Mouse (Mus musculus) CD4-positive helper T cell, adult 2 months (primary cell): ENCODE measurements around the gene Cybb.
"Not testable (repeated sequence)": the region's sequence is repeated elsewhere in the genome, so short reads cannot be mapped to it uniquely, and the experiment has no call there.

ENCODE experiments used
- DNase-seq: peaks from one replicate; pipeline ENCODE4 v3.0.0-alpha.2; 2012; ENCODE audit warnings: low read depth, missing footprints, low spot score

Cybb gene

DNA sequence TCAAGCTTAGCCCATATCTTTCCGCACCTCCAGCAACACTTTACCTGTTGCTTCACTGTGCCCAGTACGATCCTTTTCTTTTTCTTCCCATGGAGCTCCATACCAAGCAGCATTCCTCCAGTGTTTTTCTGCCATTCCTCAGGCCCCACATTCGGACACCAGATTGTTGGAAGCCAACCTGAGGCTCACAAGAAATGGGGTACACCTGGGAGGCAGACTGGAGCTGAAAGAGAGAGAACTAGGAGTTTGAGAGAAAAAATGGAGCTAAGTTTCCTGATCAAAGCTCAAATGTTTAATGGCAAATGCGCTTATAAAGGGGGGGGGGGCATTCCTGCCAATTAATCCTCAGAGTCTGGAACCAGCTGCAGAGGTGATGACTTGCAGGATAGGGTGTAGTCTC lies at the start of gene Cybb:
TSS of gene Cybb (minus strand) at position 101 of the 400 bp plus-strand sequence.
- no peak for DNase-seq

DNA sequence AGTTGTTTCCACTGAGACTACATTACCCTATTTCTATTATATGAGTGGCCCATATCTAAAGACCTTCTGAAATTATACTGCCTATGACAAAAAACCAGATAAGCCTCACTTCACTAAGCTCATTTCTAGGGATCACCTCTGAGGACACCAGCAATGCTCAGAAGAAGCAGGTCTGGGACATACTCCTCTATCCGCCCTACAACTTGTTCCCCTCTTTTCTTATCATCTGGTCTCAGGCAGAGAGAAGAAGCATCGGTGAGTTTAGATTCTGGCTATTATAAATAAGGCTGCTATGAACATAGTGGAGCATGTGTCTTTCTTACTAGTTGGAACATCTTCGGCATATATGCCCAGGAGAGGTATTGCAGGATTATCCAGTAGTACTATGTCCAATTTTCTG lies 49.3 kb upstream of the Cybb start:
- no peak for DNase-seq

DNA sequence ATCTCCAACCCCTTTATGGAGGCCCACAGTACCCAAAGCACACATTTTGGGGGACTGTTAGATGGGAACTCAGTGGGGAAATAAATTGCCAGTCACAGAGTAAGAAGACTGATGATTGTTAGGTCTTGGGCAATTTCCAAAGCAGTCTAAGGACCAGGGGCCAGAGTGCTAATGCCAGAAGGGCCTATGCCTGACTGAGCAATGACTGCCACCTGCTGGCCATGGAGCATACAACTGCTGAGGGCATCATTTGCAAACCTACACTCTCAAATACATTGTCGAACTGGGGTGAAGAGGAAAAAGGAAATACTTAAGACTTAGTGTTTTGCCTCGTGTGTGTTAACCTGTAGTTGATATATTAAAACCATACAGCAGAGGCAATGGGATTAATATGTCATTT lies 32.4 kb upstream of the Cybb start:
- peak; percentile 28 for DNase-seq

DNA sequence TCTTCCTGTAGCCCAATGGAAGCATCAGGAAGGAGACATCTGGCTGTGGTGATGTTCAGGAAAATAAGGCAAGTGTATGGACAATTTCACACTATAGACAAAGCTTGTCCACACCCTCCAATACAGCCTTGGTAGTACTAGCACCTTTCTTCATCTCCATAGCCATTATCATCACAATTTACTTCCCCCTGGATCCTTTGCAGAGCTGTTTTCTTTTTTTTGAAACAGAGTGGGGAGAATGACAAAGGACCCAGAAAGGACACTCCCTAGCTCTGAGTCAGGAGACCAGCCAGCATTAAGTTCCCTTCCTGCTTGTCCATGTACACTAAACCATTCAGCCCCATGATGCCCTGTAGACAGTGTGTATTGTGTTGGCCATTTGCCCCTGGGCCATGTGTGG lies 30.0 kb upstream of the Cybb start:
- DNase-seq, result not testable (repeated sequence)

DNA sequence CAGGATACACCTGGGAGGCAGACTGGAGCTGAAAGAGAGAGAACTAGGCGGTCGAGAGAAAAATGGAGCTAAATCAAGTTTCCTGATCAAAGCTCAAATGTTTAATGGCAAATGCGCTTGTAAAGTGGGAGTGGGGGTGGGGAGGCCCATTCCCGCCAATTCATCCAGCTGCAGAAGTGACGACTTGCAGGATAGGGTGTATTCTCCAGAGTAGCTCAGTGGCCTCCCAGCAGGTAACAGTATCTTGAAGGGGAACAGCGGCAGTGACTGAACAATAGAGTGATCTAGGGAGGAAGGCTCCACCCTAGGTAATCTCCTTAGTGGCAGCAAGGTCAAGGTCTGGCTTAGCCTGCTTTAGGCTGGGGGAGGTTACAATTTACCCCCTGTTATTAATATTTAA lies 12.5 kb downstream of the Cybb start:
- not testable (repeated sequence) for DNase-seq

DNA sequence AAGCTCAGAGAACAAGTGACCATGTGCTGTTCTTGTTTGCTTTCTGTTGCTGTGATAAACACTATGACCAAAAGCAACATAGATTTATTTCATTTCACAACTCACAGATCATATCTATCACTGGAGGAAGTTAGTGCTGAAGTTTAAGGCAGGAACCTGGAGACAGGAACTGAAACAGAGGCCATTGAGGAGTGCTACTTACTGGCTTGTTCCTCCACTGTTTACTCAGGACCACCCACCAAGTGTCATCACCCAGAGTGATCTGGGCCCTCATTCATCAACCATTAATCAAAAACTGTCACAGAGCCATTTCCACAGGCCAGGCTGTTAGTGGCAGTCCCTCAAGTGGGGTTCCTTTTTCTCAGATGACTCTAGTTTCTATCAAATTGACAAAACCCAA lies 13.1 kb downstream of the Cybb start:
- DNase-seq, result no peak

DNA sequence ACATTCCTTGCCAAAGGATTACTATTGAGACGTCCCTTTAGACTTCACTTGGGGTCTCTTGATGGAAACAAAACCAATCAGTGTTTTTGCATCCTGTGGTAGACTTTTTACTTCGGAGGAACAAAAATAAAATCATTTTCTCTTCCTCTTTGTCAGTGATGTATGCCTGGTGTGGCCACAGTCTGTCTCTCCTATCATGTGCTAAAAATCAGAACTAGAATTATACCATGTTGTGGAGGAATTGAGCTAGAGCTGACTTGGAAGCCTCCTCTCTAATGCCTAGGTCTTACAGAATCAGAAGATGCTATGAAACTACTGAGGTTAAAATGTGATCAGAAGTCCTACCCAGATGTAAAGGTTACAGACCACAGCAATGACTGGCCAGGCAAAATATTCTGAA lies 13.8 kb downstream of the Cybb start:
- no peak for DNase-seq

DNA sequence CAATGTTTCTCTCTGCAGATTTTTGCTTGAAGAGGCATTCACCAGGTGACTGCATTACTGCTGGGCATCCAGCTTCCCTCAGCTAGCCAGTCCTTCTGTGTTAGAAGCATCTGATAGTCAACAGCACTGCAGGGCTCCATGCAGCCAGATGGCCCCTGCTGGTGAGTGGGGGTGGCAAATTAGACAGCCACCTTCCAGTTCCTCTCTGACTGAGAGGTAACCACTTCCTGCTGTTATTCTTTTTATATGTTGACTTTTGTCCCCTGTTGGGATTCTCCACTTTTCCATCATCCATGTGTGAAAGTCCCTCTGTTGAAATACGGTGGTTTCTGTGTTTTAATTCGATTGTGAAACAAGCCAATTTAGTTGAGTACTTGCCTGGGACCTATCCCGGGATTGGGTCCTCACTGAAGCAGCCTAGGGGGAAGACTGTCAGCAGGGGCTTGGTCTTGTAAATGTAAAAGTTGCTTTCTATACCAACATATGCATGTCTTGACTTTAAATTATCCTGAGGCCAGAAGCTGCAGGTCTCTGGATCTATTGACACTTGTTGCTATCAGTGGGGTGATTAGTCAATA lies 16.7 kb downstream of the Cybb start:
- DNase-seq, result peak; percentile 22

DNA sequence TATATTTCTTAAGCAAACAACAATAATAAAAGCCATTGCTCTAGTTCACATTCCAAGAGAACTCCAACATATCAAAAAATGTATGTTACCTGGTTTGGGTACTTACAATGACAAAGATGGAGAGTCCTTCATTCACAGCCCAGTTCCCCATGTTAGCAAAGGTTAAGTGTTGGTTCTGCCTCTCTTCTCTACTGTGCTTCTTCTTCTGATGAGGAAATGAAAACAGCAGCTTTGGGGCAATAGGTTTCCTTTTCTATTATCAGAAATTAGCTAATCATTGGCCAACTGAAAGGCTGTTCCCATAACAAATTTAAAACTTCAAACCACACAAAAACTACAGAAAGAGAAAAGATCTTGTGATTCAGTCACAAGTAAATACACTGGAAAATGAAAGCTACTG lies 18.5 kb downstream of the Cybb start:
- no peak for DNase-seq

DNA sequence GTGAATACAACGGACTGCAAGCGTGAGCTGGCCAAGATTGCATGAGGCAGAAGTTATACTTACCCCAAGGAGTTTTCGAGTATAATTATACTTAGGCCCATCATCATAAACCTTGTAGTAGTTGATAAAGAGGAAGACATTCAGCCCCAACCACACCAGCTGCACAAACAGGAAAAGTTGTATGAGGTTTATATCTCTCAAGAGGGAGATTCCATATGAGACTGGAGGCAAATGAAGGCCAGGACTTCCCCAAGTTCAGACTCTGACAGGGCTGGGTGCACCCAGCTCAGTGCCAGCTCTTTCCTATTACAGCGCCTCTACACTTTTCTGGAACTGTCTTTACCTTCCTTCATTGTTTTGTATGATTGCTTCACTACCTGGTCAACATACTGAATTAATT lies 20.6 kb downstream of the Cybb start:
- DNase-seq, result no peak

DNA sequence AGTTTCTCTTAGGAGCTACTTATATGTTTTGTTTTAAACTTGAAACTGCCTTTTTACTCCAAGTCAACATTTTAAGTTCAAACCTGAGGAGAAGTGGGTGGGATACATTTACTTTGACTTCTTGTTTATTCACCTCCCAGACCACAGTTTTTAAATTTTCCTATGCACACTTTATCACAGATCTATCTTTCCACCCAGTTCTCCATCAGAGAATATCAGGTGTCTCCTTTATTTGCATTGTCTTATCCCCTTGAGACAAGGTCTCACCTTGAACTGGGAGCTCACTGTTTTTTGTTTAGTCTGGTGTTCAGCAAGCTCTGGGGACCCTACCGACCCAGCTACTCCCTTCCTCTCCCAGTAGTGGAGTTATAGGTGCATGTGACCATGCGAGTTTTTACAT lies 21.7 kb downstream of the Cybb start:
- no peak for DNase-seq

DNA sequence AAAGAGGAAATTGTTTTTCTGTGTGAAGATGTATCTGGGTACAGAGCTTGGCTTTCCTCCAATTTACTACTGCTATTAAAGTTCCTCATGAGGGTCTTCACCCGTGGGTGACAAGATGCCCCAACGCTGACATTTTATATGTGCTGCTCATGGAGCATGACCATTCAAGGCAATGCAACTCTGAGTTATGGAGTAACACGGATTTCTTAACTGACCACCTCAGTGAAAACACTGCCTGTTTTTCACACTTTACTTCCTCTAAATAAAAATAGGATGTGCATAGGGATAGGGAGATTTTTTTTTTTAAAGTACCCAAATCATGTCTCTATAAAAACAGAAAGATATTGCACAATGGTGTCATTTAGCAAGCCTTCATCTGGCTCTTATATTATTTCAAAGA lies 24.9 kb downstream of the Cybb start:
- no peak for DNase-seq

DNA sequence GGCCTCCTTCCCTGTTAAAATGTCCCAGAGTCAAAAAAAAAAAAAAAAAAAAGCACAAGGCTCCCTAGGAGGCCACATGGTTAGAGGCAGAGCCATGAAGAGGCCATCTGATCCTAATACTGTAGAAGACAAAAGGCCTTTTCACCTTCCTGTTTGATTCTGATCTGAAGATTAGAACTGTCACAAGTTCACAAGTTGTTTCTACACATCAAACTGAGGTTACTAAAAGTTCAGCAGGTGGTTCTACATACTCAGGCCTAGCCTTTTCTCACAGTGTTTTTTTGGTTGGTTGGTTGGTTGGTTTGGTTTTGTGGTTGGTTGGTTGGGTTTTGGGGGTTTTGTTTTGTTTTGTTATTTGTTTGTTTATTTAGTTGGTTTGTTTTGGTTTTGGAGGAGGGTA lies 26.2 kb downstream of the Cybb start:
- DNase-seq, result no peak

DNA sequence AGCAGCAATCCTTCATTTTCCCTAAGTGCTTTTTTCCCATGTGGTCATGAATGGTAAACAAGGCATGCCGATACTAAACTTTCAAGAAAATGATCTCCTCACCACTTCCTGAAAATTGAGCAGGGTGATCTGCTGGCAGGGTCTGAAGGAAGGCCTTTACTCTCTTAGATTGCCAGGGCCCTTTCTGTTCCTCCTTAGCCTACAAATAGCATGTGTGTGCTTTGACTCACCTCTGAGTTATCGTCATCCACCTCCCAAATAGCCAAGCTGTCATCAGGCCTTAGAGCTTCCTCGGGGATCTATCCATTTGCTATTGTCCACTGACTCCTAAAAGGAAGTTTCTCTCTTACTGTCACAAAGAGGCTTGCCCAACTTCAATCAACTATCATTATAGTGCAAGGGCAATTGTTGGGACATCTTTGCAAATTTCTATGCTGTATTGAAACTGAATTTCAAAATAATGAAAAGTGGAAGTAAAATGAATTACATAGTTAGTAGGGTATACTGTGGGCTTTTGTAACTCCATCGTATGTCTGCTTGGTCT lies 27.1 kb downstream of the Cybb start:
- DNase-seq, result no peak

DNA sequence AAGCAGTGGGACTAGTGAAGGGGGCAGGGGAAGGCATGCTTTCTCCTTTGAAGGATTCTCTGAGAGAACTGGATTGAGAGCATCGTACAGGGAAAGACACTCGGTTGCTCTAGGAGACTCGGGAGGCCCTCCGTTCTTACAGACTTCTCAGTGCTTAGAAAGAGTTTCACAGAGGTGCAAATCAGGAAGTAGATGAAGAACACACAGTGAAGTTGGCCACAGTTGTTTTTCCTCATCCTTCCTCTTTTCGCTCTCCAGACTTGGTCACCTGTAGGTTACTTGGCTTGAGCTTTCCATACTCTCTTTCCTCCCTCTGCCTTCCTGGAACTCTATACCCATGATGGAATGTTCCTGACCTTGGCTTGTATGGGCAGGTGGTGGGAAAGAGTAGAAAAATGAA lies 35.2 kb downstream of the Cybb start:
- no peak for DNase-seq

DNA sequence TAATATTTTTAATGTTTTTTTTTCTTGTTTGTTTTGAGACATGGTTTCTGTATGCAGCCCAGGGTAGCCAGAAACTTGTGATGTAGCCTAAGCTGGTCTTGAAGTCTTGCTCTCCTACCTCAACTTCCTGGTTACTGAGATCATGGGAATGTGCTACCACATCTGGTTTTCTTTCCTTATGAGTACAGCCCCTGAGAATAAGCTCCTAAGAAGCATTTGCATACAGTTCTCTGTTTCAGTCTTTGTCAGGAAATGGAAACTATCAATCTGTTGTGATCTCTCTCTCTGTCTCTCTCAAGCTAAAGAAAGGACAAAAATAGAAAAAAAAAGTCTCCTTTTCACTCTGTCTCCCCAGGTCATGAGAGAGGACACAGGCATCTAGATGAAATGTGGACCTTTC lies 40.3 kb downstream of the Cybb start:
- DNase-seq, result no peak

DNA sequence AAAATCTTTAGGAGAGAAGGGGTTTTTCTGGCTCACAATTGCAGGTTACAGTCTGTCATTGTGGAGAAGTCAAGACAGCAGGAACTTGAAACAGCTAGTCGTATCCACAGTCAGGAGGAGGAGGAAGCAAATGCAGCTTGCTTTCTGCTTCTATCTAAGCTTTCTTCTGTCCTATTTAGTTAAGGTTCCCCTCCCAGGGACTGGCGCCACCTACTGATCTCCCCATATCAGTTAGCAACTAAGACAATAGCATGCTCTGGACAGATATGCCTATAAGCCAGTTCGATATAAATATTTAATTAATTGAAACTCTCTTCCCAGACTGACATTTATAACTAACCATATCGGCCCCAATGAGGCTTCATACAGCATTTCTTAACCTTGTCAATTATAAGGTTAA lies 46.5 kb downstream of the Cybb start:
- no peak for DNase-seq

DNA sequence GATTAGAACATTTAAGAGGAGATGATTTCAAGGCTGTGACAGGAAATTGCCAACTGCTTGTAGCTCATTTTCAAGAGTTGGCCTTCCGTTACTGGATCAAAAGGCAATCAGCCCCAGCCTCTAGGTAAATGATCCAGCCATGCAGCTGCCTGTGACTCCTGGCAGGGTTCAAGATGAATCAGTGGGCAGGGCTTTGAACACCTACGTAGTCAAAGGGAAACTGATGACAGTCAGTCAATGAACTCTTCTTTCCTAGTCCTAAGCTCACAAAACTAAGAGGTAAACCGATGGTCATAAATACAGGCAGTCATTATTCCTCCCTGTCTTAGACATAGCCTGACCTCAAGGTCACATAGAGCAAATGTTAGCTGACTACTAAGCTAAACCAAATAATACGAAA lies 47.0 kb downstream of the Cybb start:
- peak; percentile 9 for DNase-seq

DNA sequence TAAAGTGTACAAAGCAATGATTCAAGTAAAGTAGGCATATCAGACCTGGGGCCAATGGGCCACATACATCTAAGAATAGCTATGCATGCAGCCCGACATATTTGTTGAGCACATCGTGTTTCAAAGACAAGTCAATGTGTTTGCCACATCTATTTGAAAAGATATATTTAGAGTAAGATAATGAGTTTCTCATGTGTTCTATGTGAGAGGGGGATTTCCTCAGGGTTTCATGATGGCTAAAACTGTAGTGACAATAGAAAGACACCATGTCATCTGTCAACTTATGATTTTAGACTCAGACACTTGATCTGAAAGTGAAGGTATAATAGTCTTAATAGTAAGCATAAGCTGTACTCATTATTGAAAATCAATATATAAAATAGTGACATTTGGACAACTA lies 48.3 kb downstream of the Cybb start:
- DNase-seq, result no peak

DNA sequence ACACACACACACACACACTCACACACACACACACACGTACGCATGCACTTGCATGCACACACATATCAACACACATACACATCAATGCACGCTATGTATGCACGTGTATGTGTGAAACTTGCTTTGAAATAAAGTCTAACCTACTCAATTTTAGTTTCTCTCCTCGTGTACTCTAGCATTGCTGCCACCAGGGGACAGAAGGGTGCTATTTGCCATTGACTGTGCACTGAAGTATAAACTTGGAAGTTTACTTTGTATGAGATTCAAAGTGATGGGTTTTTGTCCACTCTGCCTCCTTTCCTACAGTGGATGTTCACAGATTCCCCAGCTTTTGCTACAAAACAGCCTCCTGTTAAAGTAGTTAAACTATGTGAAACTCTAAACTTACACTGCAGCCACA lies 73.7 kb downstream of the Cybb start:
- DNase-seq, result no peak
